Mouse (Mus musculus) kidney, adult 2 months (tissue): ENCODE measurements around the gene Ralgps1.

Experiments used
- CTCF ChIP-seq: fragments of 200-500 bp; conservative IDR thresholded peaks from 2 replicates; pipeline ENCODE4 v1.5.1; 2011; ENCODE audit warnings: low read depth, mild to moderate bottlenecking, control low read depth, low read length, moderate library complexity, mixed read lengths; ENCODE audit not compliant: insufficient read depth, insufficient read length
- POLR2A ChIP-seq: fragments of 200-500 bp; IDR thresholded peaks from one replicate; pipeline ENCODE4 v1.6.1; 2011; ENCODE audit warnings: low read depth, low read length, control low read depth

DNA sequence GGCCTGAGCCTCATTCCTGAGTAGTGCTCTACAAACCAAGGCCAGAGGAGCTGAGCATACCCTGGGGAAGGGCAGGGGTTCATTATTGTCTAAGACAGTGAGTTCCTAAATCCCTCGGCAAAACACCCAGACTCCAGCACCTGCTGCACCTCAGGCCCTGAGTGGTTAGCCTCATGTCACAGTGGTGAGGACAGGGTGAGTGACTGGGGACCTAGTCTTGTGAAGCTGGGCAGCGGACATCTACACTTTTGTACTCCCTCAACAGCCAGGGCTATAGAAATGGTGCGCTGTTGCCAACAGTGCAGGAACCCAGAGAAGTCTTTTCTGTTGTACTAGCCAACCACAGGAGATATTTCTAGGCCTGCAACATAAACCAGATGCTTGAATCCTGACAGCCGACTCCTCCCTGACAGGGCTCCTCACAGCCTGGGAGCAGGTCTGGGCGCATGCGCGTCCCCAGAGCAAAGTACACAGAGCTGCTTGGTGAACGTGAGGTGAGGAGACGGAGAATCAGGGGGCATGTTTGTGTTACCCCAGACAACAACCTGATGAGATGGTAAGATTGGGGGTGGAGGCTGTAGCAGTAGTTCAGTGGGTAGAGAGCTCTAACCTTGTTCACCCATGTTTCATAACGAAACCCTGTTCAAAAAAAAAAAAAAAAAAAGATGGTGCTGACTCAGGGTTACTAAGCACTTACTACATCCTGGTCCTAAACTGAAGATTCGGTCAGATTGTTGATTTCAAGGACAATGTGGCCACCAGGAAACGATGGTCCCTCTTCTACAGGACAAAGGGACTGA, 193.6 kb downstream of the Ralgps1 start:
- TF ChIP-seq CTCF (no peak), POLR2A (no peak)
